Mouse (Mus musculus) embryo, embryonic 10.5 days (tissue): Measurements from ENCODE around the gene Tmed6.
"Not testable (repeated sequence)": the region's sequence is repeated elsewhere in the genome, so short reads cannot be mapped to it uniquely, and the experiment has no call there.

ENCODE experiments used
- DNase-seq: peaks from one replicate; pipeline ENCODE4 v3.0.0-alpha.2; 2015; ENCODE audit warnings: low spot score

Tmed6 gene

DNA sequence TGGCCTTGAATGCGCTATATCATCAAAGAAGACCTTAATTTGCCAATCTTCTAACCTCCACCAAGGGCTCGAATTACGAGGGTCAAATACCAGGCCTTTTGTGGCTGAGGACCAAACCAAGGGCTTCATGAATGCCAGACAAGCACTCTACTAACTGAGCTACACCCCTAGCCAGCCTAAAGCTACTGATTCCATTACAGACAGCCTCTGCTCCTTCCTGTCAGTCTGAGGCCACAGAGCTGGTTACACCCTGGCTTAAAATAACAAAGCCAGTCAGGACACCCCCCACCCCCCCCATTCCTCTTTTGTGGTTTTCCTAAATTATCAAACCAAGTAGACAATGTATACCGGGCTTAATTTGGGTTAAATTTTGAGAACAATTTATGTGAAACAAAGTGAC lies 8.3 kb upstream of the Tmed6 start:
- DNase-seq: no peak

DNA sequence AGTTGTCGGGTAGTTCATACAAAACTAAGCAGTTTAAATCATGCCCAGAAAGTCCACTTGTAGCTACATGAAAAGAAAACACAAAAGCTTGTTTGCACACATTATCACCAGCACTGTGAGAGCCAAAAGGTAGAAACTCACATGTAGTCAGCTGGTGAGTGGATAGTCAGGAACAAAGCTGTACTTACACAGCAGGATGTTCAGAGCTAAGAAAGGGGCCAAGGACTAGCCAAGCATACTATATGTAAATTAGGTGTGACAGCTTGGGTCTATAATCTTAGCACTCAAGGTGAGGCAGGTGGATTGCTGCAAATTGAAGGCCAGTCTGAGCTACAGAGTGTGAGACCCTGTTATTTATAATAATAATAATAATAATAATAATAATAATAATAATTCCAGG lies 2.8 kb downstream of the Tmed6 start:
- no peak for DNase-seq

DNA sequence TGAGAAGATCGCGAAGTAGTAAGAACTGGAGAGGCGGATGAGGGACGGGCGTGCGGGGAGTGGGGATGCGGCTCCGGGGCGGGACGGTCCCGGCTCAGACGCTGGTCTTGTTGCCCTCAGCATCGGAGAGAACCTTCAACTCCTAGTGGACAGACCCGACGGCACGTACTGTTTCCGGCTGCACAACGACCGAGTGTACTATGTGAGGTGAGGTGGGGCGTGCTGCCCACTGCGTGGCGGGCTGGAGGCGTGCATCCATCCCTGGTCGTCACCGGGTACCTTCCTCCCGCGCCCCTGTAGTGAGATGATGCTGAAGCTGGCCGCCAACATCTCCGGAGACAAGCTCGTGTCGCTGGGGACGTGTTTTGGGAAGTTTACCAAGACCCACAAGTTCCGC lies 8.5 kb downstream of the Tmed6 start:
- DNase-seq: no peak

DNA sequence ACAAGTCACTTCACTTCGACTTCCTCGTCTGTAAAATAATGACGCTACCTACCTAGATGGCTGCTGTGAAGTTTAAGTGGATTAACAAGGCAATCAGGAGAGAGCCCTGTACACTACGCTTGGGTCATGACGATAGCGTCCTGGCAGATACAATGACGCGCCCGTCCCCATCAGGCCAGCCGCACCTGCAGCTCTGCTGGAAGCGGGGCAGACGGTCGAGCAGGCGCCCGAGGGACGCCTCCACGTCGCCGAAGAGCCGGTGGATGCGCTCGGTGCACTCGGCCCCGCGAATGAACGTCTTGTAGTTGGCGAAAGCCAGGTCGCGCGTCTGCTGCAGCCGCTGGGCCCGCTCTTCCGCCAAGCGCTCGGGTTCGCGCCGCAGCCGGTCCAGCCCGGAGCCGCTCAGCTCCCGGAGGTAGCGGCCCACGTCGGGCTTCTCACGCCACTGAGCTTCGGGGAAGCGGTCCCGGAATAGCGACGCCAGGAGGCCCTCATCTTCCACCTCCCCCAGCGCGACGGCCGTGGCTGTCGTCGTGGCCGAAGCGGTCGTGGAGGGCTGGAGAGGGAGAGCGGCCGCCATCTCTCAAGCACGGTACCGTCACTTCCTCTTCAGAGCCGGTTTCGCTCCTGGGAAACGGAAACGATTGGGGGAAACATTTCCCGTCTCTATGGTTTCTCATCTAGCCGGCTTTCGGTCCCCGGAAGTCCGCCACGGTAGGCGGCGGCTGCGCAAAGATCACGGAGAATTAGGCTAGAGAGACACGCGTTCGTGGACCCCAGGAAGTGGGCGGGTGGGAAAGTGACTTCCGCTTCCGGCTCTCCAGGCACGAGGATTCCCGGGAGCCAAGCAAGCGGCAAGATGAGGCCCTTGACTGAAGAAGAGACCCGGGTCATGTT lies 9.1 kb downstream of the Tmed6 start, which contains the start of the genes Cog8 and Nip7:
Gene Cog8, minus strand, starts transcription at position 614 of the 897 bp plus-strand sequence.
Gene Nip7, plus strand, starts transcription at position 802 of the 897 bp plus-strand sequence.
- peak; percentile 98 for DNase-seq

DNA sequence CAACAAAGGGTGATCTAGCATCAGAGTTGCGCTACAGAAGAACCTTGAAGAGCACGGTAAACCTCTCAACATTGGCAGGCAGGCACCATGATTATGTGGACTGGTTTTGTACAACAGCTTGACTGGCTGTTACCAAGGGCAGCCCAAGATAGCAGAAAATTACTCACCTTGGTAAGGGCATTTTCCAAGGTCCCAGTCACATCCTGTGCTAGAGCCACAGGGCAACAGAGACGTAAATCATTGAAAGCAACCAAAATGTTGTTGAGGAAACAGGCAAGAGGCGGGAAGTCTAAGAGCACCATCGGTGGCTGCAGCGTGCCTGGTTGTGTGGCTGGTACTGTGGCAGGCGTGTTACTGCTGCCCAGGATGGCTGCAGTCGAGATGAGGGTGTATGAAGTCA lies 13.4 kb downstream of the Tmed6 start:
- DNase-seq: no peak

DNA sequence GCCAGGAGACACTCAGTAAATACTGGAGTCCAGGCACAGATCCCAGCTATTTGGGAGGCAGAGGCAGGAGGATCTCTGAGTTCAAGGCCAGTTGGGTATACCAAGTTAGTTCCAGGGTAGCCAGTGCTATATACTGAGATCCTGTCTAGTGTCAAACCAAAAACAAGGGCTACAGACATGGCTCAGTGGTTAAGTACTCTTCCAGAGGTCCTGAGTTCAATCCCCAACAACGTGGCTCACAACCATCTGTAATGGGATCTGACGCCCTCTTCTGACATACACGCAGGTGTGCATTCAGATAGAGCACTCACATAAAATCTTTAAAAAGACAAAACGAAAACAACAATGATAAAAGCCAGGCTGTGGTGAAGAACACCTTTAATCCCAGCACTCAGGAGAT lies 16.0 kb downstream of the Tmed6 start:
- no peak for DNase-seq

DNA sequence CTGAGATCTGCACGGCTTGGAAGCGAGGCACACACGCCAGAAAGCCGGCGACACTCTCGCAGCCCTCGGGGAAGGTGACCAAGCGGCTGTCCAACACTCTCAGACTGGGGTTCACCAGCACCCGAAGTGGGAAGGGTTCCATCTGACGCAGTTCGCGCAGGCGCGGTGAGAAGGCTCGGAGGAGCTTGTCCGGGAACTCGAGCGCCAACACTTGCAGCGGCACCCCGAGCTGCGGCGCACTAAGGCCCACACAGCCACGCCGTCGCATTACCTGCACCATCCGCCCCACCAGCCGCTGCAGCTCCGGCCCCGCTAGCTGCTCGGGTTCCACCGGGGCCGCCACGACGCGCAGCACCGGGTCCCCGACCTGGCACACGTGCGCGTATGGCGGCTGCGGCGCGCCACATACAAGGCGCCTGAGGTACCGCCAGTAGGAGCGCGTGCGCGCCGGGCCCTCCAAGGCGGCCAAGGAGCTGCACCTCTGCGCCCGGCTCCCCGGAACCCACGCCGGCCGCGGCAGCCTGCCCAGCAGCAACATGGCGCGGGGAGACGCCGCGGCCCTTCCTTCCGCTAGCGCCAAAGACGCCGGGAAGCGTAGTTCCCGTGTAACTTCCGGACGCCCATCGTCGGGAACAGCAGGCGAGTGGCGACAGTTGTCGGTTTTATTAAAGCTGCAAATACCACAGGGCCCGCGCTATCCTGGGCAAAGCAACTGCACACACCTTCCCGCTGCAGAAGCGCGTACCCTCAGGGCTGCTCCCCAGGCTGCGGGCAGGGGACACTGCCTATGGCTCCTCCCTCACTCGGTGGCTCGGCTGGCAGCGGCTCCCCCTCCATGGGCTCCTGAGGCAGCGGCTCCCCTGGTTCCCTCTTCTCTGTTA lies 17.1 kb downstream of the Tmed6 start, which contains the start of gene Pdf:
Gene Pdf, minus strand, starts transcription at position 554 of the 881 bp plus-strand sequence.
- DNase-seq: peak; percentile 82

DNA sequence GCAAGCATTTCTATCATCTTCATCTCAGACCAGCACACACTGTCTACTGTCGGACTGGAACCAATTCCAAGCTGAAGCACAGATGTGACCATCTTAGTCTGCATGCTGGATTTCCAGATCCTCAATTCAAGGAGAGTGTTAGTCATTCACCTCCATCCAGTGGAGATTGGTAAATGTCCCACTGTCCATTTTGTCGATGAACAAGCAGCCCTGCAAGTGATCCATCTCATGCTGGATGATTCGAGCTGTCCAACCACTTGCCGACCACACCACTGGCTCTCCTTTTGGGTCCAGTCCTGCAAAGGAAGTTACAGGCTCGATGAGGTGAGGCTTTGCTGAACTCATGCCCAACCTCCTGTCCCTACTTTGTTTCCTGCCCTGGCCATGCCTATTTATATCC lies 18.5 kb downstream of the Tmed6 start:
- no peak for DNase-seq

DNA sequence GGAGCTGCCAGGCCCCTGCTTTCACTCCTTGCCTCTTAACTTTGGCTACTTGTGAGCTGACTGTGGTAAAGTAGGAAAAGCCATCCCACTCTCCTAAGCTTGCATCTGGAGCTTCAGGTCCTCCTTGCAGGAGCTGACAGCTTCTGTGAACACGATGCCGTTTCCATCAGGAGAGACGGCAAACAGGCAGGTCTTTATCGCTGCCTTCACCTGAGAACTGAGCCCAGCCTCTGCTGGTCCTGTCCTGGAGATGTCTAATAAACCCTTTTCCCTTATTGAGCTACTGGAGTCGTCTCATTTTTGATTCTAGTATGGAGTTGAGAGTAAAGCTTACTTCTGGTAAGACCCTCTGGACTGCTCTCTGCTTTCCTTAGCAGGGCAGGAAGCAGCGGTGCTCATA lies 20.0 kb downstream of the Tmed6 start:
- DNase-seq: no peak

DNA sequence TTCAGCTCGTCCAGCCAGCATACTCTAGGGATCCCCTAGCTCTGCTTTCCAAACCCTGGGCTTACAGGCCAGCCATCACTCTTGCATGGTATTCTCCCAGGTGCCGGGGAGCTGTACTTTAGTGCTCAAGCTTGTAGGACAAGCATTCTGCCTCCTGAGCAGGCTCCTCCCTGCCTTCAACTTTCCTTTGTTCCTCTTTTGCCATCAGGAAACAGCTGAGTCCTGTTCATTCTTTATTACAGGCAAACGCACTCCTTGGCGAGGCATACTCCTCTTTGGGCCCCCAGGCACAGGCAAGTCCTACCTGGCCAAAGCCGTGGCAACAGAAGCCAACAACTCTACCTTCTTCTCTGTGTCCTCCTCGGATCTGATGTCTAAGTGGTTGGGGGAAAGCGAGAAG lies 24.8 kb downstream of the Tmed6 start:
- DNase-seq: no peak

DNA sequence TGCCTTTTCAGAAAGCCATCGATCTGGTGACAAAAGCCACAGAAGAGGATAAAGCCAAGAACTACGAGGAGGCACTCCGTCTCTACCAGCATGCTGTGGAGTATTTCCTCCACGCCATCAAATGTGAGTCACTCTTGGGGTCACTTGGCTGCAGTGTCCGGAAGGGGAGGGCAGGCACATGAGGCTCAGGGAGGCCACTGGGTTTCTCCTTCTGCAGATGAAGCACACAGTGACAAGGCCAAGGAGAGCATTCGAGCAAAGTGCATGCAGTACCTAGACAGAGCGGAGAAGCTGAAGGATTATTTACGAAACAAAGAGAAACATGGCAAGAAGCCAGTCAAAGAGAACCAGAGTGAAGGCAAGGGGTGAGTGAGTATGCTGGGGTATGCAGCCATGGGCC lies 28.8 kb downstream of the Tmed6 start:
- DNase-seq: no peak

DNA sequence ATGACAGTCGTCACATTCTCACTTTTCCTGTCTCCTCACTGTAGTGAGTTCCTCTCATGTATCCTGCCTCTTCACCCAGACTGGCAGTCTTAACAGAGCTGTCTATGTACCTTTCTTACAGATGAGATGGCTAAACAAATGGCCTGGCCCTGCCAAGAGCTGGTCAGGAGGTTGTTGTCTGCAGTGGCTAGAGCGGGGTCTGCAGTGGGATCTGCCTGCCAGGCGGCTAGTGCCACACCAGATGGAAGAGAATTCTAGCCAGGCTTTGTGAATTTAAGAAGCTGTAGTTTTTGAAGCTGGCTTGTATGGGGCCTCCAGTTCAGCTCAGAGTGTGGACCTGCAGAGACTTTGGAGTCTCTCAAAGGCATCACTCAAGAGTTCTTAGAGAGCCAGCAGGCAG lies 29.8 kb downstream of the Tmed6 start:
- no peak for DNase-seq

DNA sequence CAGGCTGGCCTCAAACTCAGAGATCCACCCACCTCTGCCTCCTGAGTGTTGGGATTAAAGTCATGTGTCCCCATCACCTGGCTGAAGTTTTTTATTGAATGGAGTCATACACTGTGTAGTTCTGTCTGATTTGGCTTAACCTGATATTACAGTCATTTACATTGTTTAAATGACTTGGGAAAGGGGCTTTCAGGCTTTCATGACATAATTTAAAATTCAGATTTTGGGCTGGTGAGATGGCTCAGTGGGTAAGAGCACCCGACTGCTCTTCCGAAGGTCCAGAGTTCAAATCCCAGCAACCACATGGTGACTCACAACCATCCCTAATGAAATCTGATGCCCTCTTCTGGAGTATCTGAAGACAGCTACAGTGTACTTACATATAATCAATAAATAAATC lies 31.8 kb downstream of the Tmed6 start:
- not testable (repeated sequence) for DNase-seq

DNA sequence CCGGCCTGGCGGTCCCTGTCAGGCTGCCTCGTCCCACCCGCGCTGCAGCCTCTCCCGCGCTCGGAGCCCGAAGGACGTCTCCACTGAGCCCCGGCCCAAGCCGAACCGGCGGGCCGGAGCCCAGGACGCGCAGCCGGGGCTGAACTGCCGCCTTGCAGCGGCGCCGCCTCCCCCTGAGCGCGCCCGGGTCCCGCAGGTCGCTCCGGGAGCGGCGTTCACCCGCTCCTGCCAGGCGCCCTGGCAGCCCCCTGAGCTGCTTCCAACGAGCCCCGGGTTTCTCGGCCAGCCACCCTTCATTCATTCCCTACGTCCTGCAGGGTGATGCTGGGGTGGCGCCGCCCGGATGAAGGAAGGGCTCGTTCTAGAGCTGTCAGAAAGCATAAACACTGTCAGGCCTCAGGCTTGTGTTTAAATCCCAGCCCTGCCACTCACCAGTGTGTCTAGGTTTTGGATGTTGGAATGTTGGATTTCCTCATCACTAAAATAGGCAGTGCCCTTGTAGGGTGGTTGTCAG lies 33.8 kb downstream of the Tmed6 start:
- DNase-seq: peak; percentile 20

DNA sequence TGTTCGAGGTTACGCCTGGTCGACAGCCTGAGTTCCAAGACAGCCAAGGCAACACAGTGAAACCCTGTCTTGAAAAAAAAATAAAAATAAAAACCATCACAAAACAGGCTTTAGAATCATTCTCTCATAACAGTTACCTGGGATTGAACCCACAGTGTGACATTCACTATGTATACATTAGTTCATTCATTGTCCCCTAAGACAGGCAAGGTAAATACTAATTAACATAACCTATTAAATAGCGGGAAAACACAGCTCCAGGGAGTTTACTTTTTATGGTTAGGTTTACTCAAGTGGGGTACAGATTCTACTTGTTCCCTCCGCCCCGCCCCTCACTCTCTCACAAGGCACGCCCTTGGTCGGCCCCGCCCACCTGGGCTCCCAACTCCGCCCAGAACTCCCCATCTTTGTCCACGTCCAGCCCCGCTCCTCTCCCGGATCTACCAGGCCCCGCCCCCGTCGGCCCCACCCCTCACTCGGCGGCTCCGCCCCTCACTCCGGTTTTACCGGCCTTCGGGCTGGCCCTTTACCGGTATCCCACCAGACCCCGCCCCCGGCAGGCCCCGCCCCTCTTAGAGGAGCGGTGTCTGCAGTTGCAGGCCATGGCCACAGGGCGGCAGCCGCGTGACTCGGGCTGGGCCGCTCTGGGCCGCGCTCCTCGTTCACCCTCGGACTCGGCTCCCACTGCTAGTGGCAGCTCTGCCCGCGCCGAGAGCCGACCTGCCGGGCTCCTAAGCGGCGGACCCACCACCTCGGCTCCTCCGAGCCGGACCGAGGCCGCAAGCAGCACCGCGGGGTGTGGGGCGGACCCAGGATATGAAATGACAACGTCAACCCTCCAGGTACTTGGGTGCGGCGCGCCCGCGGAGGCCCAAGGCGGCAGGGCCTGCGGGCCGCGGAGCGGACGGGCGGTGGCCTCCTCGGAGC lies 34.5 kb downstream of the Tmed6 start, which contains the start of gene Vps4a:
Gene Vps4a, plus strand, starts transcription at position 573 of the 927 bp plus-strand sequence.
- DNase-seq: peak; percentile 96

DNA sequence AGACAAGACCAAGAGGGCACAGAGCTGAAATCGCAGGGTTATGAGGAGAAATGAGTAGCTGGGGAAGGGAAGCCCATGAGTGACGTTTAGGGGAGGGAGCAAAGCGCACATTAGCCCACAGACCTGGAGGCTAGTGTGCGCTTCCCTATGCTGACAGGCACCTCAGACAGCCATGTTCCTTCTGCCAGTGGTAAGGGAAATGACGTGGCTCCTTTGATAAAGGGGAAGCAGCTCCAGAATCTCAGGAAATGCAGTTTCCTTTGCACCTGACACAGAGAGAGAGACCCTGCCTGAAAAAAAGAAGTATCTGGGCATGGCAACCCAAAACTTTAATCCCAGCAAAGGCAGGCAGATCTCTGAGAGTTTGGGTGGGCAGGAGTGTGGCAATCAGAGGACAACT lies 35.4 kb downstream of the Tmed6 start:
- no peak for DNase-seq

DNA sequence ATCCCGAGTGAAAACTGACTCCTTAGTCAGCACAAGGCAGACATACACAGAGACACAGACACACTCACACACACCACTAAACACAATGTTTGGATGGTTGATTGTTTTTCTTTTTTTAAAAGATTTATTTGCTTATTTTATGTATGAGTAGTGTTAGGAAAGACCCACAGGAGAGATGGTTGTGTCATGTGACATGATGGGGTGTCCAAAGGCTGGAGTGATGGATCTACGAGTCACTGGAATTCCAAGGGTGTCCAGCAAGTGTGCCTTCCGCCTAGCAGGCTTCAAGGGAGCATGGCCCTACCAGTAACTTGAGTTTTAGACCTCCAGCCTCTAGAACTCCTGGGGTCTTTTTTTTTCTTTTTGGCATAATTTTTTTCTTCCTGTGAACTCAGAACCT lies 36.1 kb downstream of the Tmed6 start:
- no peak for DNase-seq

DNA sequence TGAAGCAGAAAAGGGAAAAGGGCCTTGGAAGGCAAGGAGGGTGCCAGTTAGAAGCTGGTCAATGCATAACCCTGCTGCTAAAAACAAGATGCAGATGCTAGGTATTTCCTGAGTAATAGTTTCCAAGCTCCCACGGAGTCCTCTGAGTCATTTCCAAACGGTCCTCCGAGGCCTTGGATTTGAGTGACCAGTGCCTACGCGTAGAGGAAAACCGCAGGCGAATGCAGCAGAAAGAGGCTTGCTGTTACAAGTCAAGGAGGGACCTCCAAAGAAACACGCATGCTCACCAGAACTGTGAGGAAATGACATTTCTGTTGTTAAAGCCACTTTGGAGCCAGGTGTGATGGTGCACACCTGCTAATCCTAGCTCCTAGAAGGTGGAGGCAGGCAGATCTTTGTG lies 42.0 kb downstream of the Tmed6 start:
- no peak for DNase-seq

DNA sequence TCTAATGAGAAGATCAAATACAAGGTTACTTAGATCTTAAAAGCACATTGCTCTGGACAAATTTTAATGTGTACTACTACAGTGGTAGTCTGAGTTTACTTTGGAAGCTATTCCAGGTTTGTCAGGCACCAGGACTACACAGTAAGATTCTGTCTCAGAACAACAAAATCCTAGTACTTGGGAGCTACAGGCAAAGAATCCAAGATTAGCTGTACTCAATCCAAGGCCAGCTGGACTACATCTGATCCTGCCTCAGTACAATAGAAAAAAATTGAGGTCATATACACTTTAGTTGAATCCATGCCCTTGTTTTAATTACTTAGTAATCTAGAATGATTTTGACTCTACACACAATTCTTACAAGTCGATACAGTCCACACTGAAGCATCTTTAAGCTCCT lies 50.5 kb downstream of the Tmed6 start:
- no peak for DNase-seq

DNA sequence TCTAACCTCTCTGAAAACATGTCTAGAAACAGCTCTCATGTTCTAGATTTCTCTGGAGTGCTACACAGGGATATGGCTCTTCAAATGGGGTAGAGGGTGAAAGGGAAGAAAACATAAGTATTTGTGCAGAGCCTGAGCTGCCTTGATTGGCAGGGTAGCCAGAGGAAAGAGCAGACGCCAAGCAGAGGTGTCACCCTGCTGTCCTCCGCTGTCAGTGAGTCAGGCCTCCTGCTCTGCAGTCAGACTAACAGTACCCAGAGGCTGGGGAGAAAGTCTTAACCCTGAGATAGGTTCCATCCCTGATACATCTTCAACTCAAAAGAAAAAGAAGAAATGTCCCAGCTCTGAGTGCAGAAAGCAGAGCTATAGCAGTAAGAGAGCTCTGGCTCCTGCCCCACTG lies 52.8 kb downstream of the Tmed6 start:
- no peak for DNase-seq
